Mouse (Mus musculus) ovary, postnatal 10 days (tissue): Measurements from ENCODE around the gene Rad51.
A peak's percentile ranks its signal among the peaks of the same experiment; 100 is the strongest.

Experiments used
- DNase-seq: peaks from one replicate; pipeline ENCODE4 v3.0.0; 2022; ENCODE audit warnings: low spot score

Gene Rad51

DNA sequence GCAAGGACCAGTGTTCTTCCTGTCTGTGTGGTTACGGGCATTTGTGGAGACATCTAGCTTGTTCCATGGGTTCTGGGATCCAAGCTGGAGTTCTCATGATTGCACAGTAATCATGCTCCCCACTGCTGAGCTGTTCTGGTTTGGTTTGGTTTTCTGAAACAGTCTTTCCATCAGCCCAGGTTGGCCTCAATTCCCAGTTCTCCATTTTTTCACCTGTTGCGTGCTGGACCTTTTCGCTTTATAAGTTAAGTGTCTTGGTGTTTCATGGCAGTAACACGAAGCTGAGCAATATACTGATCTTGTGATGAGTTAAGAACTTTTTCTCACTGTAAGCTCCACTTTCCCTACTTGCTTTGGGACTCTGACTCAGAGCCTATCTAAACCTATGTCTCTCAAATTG, 51.4 kb downstream of the Rad51 start:
- DNase-seq = no peak

DNA sequence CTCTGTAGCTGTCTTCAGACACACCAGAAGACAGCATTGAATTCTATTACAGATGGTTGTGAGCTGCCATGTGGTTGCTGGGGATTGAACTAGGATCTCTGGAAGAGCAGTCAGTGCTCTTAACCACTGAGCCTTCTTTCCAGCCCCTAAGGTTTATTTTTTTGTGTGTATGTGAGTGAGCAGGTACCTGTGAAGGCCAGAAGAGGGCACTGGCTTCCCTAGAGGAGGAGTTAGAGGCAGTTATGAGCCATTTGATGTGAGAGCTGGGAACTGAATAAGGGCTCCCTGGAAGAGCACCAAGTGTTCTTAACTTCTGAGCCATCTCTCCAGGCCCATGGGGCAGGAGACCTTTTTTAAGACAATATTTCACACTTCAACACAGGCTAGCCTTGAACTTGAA, 52.8 kb downstream of the Rad51 start:
- DNase-seq = no peak

DNA sequence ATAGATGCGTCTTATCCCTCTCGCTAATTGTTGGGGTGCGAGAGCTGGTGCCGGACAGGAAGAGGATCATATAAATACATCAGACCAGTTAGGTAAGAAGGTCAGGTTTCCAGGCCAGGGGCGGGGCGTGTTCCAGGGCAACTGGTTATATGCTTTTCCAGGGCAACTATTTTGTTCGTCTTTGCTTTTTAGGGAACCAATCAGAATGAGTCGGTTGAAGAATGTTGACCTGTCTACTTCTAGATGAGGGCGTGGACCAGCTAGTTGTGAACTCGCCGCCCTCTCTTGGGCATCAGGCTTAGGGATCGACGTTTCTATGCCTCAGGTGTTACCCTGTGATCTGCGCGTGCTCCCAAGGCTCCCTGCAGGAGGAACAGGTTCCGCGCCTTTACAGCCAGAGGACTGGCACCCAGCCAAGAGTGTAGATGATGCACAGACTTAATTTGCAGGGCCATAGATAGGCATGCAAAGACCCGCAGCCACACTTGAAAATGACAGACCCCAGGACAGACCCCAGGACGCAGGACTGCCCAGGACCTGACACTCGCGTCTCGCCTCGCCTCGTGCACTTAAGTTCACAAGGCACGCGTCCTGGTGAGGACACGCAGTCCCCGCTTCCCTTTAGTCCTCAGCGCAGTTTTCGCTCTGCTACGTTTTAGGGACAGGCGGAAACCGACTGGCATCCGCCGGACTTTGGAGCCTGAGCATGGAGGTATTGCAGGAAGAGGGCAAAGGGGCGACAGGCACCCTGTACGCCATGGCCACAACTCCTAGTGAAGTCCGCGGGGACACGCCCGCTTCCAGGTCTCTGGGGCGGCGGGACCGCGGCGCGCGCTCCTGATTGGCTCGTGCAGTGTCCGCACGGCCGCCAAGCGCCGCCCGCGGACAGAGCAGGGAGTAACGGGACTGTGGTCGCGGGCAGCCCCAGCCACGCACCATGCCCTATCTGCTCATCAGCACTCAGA, 54.6 kb downstream of the Rad51 start, which contains the start of gene Gchfr:
Gene Gchfr, plus strand, starts transcription at position 873 of the 965 bp plus-strand sequence.
- DNase-seq = no peak

DNA sequence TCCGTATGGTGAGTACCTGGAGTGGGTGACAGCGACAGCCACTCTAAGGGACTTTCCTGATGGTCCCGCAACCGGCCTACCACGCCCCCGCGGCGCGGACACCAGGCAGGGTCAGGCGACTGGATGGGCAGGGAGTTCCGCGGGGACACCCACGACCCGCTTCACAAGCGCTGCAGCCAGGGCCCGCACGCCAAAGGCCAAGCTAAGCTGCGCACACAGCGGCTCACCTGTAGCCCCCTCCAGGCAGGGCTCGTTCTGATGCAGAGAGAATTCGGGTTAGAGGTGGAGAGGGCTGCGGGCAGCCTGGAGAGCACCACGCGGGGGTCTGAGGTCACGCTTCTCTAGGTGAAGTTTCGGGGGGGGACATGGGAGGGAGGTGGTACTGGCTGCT, 55.3 kb downstream of the Rad51 start:
- no peak for DNase-seq

DNA sequence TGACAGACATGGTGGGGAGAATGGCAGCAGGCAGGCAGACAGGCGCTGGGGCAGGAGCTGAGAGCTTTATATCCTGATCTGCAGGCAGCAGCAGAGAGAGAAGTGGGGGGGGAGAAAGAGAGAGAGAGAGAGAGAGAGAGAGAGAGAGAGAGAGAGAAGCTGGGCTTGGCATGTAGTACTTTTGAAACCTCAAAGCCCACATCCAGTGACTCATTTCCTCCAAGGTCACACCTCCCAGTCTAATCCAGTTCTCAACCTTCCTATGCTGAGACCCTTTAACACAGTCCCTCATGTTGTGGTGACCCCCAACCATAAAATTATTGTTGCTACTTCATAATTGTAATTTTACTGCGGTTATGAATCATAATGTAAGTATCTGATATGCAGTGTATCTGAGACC, 57.7 kb downstream of the Rad51 start:
- no peak for DNase-seq

DNA sequence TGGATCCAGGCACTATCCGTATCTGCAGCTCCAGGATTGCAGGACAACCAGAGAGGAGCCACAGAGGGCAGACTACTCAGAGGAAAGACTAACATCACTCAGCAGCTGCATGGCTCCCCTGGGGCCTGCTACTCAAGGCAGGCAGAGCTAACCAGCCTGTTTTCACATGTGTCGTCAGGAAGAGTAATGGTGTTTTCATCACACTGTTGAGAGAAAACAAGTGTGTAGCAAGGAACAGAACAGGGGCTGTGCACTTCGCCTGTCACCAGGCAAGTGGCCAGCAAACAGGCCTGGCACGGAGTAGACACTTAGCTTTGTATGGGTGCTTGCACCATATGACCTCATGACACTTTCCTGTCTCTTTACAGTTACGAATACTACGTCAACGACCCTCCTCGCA, 59.0 kb downstream of the Rad51 start:
- no peak for DNase-seq

DNA sequence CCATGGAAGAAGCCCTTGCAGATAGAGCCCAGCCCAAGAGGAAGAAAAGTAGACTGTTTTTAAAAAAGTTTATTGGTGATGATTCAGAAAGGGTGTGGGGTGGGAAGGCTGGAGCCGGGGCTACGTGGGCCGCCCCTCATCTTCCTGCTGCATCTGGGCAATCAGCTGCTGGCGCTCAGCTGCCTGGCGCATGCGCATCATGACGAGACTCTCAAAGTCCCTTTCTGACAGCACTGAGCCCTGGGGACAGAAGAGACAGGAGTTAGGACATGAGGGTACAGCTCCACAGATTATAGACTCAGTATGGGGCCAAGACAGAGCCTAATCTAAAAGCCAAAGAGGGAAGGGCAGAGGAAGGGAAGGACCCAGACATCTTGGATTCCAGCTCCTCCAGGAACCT, 59.9 kb downstream of the Rad51 start:
- DNase-seq = no peak

DNA sequence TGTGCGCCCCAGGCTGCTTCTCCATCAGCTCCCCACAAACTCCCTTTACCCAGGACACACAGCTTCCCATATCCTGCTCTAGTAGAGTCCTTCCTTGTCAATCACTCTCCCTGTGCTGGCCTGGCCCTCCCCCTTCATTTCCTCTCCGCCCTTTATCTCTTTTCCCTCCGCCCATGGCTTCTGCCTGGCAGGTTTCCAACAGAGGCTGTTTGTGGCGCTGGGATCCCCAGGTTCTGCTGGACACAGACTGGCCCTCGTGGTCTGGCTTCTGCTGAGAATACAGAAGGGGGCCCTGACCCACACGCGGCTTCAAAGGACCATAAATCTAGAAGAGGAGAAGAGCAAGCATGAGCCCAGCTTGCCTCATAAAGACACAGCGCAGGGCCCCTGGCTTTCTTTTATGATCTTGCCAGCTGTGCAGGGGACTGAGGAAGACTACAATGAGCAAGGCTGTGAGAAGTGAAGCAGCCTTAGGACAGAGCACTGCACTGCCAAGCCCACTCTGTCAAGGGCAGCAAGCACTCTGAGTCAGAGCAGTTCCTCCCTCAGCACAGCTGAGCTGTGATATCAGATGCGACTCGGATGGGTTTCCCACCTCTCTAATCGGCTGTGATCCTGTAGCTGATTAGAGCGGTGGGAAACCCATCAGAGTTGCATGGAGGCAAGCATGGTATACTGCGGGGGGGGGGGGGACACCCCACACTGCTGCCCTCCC, 60.4 kb downstream of the Rad51 start:
- no peak for DNase-seq

DNA sequence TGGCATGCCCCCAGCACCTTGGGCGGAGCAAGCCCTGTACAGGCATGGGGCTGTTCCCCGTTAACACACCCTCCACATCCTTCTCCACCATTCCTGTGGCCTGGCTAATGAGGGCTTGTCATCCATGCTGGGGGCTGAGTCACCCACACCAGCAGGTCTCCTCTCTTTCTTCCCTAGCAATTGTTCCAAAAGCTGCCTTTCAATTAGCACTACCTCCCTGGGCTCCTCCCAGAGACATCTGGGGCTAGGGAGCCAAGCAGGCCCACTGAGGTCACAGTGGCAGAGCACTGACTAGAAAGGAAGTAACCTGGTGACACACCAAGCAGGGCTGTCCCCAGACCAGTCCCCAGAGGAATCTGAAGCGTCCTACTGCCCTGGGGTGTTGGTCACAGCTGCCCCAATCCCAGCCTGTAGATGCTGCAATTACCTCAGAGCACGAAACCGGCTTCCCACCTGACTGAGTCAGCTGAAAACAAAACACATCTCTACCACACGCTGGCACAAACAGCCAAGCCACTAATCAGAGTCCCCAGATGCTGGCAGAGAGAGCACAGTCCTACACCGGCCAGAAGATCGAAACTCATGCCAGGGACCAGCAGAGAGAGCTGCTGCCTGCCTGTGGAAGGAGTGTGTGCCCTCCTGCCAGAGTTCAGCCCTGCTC, 61.5 kb downstream of the Rad51 start, which contains the start of gene Gm14137:
Gene Gm14137, plus strand, starts transcription at position 519 of the 661 bp plus-strand sequence.
- no peak for DNase-seq

DNA sequence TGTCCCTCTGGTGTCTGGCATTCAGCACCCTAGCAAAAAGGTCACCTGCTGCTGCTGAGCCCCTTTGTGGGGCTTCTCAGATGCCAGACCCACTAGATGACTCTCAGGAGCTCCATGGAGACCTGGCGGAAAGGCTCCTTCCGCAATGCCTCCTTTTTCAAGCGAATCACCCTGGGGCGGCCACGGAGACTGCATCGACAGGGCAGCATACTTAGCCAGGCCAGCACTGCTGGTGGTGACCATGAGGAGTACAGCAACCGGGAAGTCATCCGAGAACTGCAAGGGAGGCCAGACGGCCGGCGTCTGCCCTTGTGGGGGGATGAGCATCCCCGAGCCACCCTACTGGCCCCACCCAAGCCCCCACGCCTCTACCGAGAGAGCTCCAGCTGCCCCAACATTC, 62.3 kb downstream of the Rad51 start:
- DNase-seq = no peak

DNA sequence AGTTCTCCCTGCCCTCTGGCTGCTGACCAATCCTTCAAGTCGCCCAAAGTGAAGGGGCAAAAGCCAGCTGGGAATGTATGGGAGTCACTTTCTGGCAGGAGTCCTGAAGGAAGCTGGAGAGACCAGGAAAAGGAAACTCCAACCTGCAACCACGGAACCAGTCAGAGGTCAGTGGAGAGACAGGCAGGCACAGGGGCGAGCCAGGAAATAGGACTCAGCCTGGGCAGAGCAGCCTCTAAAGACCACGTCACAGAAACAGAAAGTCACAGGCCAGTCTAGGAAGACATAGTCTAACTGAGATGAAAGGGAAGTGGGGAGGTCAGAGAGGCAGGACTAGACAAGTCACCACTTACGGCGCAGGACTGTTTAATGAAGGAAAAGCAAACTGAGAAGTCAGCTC, 63.0 kb downstream of the Rad51 start:
- DNase-seq = no peak

DNA sequence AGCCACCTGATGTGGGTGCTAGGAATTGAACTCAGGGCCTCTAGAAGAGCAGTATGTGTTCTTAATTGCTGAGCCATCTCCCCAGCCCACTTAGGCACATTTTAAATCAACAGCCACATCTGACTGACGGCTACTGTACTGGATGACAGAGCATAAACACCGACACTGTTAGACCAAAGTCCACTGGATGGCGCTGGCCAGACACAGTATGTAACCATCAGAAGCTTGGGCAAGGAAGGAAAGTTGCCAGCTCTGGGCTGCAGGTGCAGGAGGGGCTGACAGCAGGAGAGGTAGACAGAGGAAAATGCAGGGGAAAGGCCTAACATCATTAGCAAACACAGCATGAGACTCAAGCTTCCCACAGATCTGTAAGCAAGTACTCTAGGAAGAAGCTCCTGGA, 64.2 kb downstream of the Rad51 start:
- DNase-seq = no peak

DNA sequence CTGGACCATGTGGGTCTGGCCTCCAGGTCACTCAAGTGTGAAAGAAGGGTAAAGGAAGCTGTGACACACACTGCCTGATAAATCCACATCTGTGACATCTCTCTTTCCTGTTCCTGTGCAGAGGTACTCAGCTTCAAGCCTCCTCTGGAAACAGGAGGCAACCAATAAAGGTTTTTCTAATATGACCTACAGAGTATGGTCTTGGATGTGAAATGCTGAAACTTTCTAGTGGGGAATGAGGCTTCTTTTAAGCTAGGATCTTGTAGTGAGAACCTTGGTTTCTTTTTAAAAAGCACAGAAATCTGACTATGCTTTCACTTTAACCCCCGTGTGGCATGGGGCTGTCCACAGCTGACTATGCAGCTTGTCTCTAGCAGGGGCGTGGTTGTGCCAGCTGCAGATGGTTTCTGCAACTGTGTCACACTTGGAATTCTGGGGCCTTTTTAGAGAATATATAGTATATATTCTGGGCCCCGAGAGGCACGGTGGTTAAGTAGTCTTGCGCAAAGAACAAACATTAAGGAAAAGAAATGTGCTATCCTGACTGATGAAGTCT, 64.9 kb downstream of the Rad51 start:
- DNase-seq = no peak

DNA sequence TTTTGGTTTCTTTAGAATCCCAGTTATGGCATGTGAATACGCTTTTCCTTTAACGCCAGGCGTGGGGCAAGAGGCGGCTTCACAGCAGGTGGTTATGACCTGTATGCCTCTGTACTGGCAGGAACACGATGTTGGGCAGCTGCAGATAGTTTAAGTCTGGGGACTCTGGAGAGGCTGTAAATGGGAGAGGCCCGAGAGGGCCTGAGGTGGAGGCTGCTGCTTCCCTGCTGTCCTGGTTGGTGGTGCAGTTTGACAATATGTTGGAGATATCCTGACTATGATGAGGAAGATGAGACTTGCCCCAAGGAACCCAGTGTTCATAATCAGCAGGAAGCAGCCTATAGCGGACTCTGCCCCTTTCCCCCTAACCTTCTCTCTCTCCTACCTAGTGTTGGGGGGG, 70.3 kb downstream of the Rad51 start:
- no peak for DNase-seq

DNA sequence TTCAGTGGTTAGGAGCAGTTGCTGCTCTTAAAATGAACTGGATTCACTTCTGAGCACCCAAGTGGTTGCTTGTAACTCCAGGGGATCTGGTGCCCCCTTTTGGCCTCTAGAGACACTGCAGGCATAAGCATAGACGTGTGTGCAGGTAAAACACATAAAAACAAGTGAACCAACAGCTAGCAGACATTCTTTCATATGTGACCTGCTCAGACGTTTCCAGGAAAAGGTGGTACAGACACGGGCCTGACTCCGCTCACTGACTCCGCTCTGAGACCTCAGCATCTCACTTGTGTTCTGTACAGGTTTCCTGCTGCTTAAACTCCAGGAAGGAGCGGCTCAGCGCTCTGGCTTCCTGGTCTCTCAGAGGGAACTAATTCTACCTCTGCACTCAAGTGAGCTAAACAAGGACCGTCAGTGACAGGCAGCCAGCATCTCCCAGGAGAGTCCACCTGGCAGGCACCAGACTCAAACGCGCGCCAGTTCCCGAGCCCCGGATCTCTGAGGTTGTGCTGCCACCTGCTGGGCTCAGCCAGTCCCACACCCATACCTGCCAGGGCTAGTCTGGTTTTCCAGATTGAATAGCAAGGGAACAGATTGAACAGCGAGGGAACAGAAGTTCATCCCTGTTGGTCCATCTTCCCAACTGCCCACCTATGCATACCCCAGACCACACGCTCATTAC, 76.6 kb downstream of the Rad51 start:
- peak; percentile 87 for DNase-seq

DNA sequence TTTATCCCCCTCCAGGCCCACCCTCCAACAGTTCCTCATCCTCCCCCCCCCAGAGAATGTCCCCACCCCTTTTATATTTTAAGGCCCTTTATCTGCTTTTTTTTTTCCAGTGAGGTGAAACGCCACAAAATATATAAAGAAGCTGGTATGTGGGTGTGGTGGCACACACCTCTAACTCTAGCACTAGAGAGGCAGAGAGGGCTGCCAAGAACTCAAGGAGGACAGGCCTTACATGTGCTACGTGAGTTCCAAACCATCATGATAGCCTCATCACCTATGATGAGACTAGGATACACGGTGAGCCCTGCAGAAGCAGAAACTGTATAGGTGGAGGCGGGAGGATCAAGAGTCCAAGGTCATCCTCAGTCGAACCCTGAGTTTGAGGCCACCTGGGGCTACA, 78.4 kb downstream of the Rad51 start:
- DNase-seq = no peak

DNA sequence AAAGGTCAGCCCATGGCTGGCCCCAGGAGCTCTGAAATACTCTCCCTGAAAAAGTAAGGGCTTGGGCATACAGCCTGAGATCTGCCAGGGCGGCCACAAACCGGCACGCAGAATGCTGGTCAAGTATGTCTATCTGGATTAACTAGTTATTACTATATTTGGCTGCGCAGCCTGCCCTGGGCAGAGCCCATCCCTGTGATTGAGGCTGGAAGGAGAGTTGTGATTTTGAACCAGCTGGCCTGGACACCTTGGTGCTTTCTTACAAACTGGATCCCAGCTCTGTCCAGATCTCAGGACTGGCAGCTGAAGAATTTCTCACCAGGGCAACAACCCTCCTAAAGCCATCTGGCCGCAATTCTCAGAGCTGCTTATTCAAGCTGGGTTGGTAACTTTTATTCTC, 81.5 kb downstream of the Rad51 start:
- DNase-seq = no peak

DNA sequence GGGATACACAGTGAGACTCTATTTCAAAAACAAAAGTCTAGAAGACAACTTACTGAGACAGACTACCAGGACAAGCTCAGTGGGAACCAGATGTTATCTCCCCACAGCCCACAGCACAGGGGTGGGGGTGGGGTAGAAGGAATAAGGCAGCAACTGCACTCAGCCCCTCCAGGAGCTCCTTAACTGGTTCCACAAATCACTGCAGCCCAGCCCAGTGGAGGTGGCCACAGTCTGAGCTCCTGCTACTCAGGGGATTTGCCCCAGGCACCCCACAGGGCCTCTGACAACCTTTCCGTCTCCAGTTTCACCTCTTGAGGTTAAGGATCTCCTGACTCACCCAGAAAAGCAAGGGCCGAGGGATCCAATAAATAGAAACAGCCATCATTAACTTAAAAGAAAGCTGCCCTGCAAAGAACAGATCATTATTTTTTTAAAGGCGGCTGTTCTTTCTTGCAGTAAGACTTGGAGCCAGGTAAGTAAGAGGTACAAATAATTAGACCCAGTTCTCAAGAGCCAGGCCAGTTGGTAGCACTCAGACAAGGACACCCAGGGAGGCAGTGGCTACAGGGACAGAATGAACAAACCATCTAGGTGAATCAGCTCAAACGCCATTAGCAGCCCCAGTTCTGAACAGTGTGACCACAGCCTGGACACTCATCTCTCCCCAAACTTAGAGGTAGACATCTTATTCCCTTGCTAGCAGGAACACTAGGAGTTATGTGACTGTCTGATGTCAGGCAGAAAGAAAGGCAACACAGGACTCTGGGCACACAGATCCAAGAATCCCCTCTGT, 83.9 kb downstream of the Rad51 start:
- no peak for DNase-seq
